Mouse (Mus musculus): ENCODE measurements around the gene Peli2.

Gene Peli2

DNA sequence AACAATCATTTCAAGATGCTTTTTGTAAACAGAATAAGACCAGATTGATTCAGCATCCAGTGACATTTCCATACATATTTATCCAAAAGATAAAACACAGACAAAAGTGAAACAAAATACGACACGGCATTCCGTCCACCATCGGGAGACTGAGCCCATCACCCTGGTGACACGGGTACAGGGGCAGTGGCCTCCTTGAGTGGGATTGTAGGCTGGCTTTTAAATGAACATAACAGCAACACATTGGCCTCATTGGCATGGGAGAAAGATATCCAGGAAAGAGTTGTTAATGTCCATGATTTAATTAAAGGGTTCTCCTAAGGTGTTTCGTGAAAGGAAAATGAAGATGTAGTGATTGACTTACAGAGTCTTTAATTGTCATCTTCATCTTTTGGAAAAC is 5.3 kb downstream of the Peli2 start:
- no peak for DNase-seq (ENCODE audit: low spot score in 2 of 2)

DNA sequence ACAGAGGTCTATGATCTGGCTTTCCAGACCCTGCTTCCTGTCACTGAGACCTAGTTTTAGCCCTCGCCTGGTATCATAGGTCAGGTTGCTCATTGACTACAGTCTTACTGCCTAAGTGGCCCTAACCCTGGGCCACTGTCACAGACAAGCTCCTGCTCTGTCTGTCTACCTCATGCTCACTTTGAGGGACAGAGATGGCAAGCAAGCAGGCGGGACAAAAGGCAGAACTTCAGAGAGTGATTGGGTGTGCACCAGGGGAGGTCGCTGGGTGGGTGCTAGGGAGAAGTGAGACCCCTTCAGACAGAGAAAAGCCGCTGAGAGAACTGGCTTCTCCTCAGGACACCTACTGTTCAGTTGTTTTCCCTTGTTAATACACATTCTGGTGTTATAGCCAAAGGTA is 6.3 kb downstream of the Peli2 start:
- no peak for DNase-seq (ENCODE audit: low spot score in 2 of 2)

DNA sequence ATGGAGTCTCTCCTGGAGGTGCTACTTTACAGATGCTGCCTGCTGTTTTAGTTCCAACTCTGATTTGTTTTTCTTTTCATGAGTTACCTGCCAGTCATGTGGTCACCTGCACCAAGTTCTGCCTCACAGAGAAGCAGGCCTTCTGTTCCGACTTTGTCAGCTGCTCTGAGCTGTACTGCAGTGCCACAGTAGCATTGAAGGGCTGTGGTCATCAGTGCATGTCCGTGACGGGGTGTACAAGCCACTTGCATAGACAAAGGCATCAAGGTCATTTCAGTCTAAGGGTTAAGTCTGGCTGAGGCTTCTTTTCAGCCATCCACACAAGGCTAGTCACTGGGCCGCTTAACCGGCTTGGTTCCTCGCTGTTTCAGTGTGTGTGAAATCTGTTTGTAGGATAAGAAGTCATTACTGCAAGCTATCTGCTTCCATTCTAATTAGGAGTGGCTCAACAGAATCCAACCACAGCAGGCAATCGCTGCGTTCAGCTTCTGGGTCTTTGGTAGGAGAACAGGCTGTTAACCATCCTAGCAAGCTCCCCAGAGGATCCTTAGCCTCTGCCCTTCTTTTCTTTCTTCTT is 7.1 kb downstream of the Peli2 start:
- DNase-seq (ENCODE audit: low spot score in 2 of 2) = no peak

DNA sequence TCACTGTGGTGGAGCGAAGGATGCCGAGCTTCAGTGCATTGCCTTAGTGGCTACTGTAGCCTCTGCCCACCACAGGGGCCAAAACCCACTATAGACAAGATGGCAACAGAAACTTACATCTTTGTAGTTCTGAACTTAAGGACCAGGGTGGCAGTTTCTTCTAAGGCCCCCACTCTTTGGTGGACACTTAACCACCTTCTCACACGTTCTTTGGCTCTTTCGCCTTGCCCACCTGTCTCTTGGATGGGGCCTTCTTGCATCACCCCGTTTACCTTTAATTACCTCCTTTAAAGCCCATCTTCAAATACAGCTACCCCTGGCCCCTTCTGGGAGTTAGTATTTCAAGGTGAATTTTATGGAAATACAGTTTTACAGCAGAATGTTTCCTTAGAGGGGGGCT is 8.1 kb downstream of the Peli2 start:
- no peak for DNase-seq (ENCODE audit: low spot score in 2 of 2)

DNA sequence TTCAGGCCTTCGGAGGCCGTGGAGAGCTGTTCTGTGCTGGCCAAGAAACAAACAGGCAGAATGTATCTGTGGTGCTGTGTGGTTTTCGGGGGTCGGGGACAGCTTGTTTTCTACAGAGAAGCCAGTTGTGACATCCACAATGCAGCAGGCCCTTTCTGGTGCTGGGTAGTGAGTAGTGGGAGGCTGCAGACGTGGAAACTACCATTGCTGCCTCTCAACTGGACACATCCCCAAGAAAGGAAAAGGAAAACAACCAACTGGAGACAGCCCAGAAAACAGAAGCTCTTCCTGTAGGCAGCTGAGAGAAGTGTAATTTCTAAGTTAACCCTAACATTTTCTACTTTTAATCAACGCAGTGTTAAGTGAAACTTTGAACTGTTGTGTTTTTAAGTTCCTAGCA is 9.4 kb downstream of the Peli2 start:
- DNase-seq (ENCODE audit: low spot score in 2 of 2) = no peak

DNA sequence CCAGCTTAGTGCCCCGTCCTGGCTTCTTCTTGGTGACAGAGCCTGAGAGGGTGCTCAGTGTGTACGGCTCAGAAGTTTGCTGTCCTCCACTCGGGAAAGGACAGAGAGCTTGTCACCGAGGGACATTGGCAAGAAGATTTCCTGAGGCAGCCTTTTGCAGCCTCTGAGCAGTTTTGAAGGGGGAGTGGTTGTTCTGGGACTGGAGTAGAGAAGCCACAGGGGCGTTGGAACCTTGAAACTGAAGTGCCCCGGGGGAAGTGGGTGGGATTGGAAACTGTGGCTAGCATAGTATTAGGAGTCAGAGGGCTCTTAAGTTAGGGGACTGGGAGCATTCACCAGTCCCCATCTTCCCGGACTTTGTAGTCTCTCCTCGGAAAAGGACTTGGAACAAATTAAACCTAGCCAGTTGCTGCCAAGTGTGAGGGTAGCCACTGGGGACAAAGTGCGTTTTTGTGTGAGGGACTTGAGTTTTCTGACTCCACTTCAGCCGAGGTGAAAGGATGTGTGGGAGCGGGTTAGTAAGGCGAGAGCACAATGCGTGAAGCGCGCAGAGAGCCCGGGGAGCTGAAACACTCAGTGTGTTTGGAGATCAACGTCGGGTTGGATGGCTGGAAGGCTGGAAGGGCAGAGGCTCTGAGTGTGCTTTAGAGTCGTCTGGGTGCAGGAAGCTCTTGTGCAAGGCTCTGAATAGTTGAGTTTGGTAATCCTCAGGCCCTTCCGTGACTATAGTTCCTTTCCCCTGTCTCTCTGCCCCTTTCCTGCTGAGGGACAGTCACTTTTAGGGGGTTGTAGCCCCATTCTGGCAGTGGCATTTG is 10.3 kb downstream of the Peli2 start:
- DNase-seq (ENCODE audit: low spot score in 2 of 2) = no peak

DNA sequence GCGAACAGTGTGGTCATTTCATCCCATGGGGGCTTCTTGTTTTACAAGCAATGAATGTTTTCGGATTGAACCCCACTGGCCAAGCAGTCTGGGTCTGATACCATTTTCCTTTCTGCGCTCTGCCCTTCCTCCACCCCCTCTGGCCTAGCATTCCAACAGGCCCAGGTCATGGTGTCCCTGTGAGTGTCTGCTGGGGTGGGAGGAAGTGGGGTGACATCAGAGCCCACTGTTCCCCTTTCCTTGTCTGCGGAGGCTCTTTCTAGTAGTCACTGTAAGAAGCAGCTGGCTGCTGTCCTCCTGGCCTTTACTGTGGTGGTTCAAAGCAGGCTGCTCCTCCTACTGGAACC is 10.9 kb downstream of the Peli2 start:
- DNase-seq (ENCODE audit: low spot score in 2 of 2) = peak in 1 of 2 experiments; percentile 33

DNA sequence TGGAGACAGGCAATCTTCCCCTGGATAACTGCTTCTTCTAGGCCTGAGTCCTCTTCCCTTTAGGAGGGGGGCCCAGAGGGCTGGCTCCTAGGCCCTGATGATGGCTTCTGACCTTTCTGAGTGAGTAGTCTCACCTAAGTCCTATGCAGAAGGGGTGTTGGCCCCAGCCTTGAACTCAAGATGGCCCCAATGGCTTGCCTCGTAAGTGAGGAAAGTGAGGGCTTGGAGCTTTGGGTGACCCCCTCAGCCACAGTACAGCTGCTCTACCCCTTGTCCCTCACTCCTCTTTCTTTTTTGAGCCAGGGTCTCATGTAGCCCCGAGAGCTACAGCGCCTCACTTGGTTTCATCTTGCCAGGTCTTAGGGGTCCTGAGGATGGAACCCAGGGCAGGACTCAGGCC is 11.6 kb downstream of the Peli2 start:
- no peak for DNase-seq (ENCODE audit: low spot score in 2 of 2)

DNA sequence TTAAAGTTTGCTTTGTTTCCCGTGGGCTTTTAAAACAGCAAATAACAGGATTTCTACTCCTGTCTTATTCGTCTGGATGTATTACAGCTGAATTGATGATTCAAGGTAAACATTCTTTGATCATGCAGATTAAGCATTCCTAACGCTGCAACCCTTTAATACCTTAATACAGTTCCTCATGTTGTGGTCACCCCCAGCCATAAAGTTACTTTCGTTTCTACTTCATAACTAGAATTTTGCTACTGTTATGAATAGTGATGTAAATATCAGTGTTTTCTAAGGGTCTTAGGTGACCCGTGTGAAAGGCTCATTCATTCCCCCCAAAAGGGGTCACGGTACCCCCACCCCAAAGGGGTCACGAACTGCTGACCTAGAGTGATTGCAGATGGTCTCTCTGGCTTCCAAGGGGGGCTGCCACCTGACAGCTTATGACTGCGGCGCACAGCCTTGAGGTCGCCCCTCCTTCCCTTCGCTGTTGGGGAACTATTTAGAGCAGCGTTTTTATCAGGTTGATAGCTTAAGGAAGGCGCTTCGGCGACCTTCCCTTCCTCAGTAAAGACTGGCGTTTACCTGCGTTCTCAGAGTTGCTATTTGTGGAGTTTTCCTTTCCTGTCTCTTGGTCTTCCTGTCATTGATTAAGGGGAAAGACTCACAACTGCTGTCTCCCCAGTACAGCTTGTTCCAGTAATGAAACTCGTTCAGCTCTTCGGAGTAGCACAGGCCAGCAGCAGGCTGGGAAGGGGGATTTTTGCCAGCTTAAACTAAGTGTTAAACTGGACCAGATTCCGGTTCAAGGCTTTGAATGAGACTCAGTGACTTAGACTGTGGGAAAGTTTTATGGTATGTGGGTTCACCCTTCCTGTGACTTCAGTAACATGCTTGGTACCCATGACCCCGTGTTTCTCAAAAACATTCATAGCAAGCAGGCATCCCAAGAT is 12.5 kb downstream of the Peli2 start:
- DNase-seq (ENCODE audit: low spot score in 2 of 2) = no peak

DNA sequence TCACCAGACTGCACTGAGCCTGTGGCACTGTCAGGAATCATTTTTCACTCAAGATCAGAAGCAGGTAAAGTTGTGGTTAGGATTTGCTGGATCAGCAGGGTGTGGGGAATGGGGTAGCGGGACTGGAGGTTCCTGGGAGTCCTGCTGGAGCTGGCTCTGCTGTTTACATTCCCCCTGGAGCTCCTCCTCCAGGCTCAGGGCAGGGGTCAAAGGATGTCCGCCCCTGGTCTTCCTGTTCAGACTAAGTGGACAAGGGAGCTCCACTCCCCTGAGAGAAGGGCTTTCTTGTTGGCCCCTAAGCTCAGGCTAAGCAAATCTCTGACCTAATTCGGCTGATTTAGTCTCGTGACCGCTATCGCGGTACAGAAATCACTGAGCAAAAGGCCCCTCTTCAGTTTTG is 13.7 kb downstream of the Peli2 start:
- no peak for DNase-seq (ENCODE audit: low spot score in 2 of 2)

DNA sequence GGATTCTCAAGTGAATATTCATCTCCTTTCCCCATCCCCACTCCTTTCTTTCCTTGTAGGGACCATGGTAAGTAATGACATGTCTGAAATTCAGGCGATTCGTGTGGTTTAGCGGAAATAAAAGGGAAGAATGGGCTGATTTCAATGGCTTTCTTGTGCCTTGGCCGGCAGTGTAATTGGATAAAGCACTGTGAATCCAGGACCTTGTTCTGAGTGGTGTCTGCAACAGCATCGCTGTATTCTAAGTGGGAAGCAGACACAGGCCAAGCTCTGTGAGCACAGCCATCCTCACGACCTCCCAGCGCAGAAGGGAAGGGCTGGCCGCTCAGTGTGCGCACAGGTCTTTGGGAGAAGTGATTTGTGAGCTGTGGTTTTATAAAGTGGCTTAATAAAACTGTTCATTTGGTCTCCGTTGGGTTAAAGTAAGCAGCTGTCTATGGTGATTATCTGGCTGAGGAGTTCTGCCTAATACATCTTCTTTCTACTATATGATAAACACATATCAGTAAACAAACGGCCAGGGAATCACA is 15.3 kb downstream of the Peli2 start:
- DNase-seq (ENCODE audit: low spot score in 2 of 2) = no peak

DNA sequence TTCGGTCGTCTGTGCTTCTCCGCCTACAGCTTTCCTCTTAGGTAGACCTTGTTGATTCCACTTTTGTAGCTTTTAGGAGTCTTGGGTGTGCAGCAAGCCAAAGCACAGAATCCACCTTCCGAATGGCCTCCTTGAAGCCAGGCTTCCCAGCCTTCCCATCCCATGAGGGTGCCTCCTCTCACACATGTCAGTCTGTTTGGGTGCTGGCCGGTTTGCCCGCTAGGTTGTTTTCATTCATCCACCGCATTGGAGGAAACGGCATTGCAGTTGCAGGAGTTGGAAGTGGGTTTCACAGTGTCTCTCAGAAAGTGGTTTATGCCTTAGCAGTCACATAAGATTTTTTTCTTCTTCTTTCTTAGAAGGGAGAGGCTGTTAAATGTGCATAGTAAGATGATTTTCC is 17.1 kb downstream of the Peli2 start:
- DNase-seq (ENCODE audit: low spot score in 2 of 2) = no peak

DNA sequence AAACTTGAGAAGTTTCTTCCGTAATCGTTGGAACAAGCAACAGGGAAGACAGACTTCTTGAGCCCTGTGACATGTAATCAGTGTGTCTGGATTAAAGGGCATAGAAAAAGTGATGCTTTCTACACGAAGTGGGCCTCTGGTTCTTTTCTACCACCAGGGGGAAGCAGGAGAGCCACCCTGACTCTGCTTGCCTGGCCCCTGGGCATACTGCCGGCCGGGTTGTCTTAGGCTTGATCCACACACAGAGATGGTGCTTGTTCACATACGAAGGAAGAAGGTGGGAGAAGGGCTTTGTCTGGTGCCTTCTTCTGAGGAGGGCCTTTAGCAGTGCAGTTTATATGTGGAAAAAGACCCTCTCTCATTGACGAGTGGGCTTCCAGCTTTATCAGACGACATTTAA is 17.5 kb downstream of the Peli2 start:
- no peak for DNase-seq (ENCODE audit: low spot score in 2 of 2)

DNA sequence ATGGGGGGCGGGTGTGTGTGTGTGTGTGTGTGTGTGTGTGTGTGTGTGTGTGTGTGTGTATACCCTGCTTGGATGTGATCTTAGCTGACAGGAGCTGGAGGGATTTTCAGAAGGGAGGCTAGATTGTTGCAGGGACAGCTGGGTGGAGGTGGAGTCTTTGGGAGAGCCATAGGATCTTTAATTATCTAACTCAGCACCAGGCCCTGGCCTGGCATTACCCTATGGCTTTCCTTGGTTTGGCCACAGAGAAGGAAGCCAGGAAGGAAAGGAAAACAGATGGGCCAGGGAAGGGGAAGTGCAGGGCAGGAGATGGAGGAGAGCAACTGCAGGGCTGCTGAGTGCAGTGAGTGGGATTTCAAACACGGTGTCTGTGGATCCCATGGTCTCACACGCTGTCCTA is 18.8 kb downstream of the Peli2 start:
- DNase-seq (ENCODE audit: low spot score in 2 of 2) = no peak

DNA sequence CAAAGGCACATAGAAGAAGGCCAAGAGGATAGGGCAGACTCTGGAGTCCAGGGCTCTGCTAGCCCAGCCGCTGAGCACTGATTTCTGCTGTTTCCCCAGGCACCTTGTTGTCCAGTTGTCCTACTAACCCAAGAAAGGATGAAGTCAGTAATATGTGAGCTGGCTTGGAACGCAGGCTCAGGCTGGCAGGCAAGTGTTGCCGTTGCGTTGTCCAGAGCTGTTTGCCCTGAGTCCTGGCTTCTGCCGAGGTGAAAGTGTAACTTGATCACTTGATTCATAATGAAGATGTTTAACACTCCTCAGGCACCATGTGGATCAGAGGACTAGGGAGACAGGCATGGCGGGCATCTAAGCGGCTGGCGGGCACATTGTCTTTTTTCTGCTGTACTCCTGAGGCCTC is 21.1 kb downstream of the Peli2 start:
- DNase-seq (ENCODE audit: low spot score in 2 of 2) = no peak

DNA sequence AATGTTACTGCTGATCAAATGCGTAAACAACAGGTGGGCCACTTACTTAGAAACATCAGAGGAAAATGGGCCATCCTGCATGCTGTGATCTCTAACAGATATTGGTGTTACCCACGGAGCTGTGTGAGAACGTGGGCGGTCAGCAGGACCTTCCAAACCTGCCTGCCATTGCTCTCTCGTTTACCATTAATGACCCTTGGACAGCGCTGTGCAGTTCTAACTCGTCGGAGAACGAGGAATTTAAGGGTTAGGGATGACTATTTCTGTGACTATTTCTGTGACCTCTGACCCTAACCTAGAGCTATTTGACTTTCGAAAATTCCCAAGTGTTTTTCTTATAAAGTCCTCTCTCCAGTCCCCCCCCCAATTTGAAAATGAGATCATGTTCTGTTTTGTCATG is 22.1 kb downstream of the Peli2 start:
- DNase-seq (ENCODE audit: low spot score in 2 of 2) = no peak

DNA sequence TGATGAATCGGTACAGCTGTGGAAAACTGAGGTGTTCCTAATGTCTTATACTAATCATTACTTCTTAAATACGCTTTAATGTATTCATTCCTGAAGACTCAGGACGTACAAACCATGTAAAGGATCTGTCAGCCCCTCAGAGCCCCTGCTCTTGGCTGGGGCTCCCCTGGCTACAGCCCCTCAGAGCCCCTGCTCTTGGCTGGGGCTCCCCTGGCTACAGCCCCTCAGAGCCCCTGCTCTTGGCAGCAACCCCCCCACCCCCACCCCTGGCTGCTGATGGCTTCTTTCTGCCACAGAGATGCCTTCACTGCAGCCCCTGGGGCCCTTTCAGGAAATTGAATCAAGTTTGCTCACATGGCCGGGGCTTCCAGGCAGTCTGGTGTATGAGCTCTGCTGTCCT is 22.5 kb downstream of the Peli2 start:
- no peak for DNase-seq (ENCODE audit: low spot score in 2 of 2)

DNA sequence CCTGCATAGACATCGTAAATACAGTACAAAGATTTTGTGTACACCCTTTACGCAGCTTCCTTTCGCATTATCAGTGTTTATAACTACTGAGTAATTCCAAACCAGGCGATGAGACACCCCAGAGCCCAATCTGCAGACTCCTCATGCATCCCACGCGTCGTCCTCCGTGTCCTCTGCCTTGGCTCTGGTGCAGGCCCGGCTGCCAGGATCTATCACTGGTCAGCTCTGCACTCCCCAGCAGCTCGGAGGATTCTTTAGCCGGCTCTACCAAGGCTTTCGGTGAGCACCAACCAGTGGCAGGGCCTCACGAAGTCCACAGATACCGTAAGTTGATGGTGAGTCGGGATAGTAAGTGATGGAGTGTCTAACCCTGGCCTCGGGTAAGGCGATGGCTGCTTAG is 23.7 kb downstream of the Peli2 start:
- no peak for DNase-seq (ENCODE audit: low spot score in 2 of 2)

DNA sequence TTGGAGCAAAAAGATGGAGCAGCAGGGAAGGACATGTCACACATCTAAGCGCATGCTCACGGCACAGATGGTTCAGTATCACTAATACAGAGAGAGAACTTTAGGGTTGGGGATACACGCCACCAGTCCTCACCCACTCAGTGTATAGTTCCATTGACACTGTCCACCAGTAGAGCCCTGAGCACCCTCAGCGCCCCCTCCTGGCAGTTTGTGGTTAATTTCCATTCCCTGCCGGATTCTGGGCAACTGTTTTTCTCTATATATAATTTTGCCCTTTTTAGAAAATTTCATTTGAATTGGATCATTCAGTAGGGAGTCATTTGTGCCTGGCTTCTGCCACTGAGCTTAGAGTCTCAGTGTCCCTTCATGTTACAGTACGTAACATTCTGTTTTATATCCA is 27.1 kb downstream of the Peli2 start:
- no peak for DNase-seq (ENCODE audit: low spot score in 2 of 2)

DNA sequence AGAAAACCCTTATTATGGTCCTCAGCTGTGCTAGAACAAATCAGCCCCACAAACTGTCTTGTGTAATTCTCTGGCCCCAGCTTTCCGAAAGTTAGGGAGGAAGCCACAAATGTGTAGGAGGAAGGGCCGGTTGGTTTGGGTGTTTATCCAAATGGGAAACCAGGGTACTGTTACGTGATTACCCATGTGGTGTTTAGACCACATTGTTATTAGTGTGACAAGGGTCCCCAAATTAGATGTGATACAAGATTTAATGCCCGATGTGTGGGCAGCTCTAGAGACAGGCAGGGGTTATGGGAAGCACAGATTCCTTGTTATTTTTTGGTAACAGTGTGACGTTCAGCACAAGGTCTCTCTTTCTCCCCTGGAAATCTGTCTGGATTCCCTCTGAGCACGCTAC is 28.0 kb downstream of the Peli2 start:
- DNase-seq (ENCODE audit: low spot score in 2 of 2) = no peak

DNA sequence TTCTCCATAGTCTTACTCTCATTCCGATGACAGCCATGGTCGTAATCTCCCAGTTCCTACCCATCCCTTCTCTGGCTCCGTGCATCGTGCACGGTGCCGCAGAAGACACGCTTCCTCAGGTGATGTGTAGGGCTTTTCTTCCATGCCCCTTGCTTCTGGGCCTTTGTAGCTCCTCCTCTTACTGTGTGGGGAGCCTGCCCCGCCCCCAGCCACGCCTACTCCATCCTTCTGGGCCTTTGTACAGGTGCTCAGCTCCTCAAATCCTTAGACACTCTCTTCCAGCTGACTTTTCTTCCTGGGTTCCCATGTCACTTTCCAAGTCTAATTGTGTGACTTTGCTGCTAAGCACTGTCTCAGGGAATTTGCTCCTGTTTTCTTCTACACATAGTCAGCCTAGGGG is 28.7 kb downstream of the Peli2 start:
- DNase-seq (ENCODE audit: low spot score in 2 of 2) = no peak

DNA sequence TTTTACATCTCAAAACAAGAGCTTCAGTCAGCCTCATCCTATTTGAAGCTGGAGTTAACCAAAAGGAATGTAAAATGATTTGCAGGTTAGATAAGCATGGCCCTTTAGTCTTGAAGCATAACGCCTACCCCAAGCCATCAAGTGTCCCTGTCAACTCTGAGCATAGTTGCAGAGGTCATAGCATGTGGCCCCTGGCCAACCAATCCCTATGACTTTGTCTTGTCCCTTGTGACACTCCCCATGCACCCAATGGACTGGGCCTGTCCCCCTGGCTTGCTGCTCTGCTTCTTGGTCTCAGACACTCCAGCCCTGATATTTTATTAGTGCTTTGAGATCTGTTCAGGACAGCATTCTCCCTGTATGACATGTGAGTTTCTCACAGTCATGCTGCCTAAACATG is 30.3 kb downstream of the Peli2 start:
- no peak for DNase-seq (ENCODE audit: low spot score in 2 of 2)

DNA sequence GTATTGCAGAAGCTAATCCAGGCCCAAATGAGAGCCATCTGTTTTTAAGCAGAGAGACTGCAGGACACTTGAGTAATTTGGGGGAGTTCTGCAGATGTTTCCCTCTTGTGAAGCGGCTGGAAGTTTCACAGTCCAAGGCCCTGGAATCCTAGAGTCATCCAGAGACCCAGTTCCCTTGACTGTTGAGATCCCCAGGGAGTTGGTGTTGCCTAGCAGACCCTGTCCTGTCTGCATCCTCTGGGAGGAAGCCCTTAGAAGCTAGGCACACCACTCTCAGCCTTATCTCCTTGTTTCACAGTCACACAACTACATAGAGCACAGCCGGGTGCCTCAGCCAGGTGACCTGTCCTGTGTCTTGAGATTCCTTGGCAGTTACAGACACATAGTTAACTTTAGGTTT is 30.9 kb downstream of the Peli2 start:
- DNase-seq (ENCODE audit: low spot score in 2 of 2) = no peak

Measured in urinary bladder, postnatal 4 days (tissue).